Mouse (Mus musculus) embryo, embryonic 10.5 days (tissue): Measurements from ENCODE around the gene Prpsap1.
A peak's percentile ranks its signal among the peaks of the same experiment; 100 is the strongest.

ENCODE experiments used
- DNase-seq: peaks from one replicate; pipeline ENCODE4 v3.0.0-alpha.2; 2015; ENCODE audit warnings: low spot score

Gene Prpsap1

GRCm38 (mm10) chr11:116493795-116494252 is at the start of gene Prpsap1:
Prpsap1 (minus strand) TSS chr11:116494202.
- DNase-seq: peak; percentile 78

GRCm38 (mm10) chr11:116543110-116543509 is 49.1 kb upstream of the Prpsap1 start:
- no peak for DNase-seq

- DNase-seq: no peak
Measured at GRCm38 (mm10) chr11:116541183-116541582, 47.2 kb upstream of the Prpsap1 start.

GRCm38 (mm10) chr11:116538142-116538735 is 44.2 kb upstream of the Prpsap1 start:
- no peak for DNase-seq

- no peak for DNase-seq
Measured at GRCm38 (mm10) chr11:116537388-116537787, 43.4 kb upstream of the Prpsap1 start.

GRCm38 (mm10) chr11:116536685-116537084 is 42.7 kb upstream of the Prpsap1 start:
- no peak for DNase-seq

- peak; percentile 91 for DNase-seq
Measured at GRCm38 (mm10) chr11:116534154-116534865, 40.3 kb upstream of the Prpsap1 start.

- peak; percentile 39 for DNase-seq
Measured at GRCm38 (mm10) chr11:116533341-116534153, 39.5 kb upstream of the Prpsap1 start.

GRCm38 (mm10) chr11:116532810-116533338 is 38.9 kb upstream of the Prpsap1 start:
- peak; percentile 74 for DNase-seq

GRCm38 (mm10) chr11:116532262-116532809 is 38.3 kb upstream of the Prpsap1 start:
- DNase-seq: peak; percentile 66

GRCm38 (mm10) chr11:116531371-116532191 is 37.6 kb upstream of the Prpsap1 start:
- DNase-seq: peak; percentile 59

- peak; percentile 65 for DNase-seq
Measured at GRCm38 (mm10) chr11:116530187-116531147, 36.5 kb upstream of the Prpsap1 start, which contains the start of gene Sphk1. Sphk1 (plus strand) TSS chr11:116530925.

- no peak for DNase-seq
Measured at GRCm38 (mm10) chr11:116528636-116529320, 34.8 kb upstream of the Prpsap1 start.

GRCm38 (mm10) chr11:116523699-116524189 is 29.7 kb upstream of the Prpsap1 start:
- DNase-seq: no peak

GRCm38 (mm10) chr11:116522886-116523698 is 29.1 kb upstream of the Prpsap1 start:
- no peak for DNase-seq

- no peak for DNase-seq
Measured at GRCm38 (mm10) chr11:116522046-116522445, 28.0 kb upstream of the Prpsap1 start.

GRCm38 (mm10) chr11:116521143-116521542 is 27.1 kb upstream of the Prpsap1 start:
- DNase-seq: no peak

- DNase-seq: no peak
Measured at GRCm38 (mm10) chr11:116518482-116518881, 24.5 kb upstream of the Prpsap1 start.
